Mouse (Mus musculus): ENCODE results near the gene Hoxa13.

DNA sequence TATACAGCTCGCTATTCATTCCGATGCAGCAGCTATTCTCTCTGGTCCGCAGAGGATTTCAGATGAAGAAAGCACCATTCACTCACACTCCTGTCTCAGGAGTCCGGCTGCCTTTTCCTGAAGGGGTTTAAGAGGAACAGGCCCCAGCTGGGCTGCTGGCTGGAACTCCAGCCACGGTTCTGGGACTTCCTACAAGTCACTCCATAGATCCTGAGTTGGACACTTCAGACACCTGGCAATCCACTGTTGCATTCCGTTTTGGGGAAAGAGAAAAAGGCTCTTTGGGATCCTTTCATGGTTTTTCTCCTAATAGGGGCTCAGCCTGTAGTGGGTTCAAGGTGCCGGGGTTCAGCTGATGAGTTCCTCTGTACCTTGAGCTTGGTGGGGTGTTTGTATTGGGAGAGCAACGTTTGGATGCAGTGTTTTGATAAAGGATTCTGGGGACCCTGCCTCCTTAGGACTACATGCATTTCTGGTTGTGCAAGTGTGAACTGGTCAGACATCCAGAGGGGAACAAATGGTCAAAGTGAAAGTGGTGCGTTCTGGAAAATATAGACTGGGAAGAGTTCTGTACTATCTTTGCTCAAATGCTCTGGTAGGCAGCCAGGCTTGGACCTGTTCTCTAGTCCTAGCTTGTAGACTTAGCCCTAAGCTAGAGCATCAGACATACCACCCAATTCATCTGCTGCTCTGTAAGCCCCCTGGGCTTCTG is 1.2 kb upstream of the Hoxa13 start:
- TF ChIP-seq CTCF (IDR thresholded peaks at IDR 0.05; ENCODE audit: control insufficient read depth, insufficient read depth, insufficient read length) (no peak), MAX (IDR thresholded peaks at IDR 0.05) (no peak), FOSL1 (IDR thresholded peaks at IDR 0.05; ENCODE audit: insufficient read depth, low read length, poor library complexity, severe bottlenecking) (no peak), USF1 (IDR thresholded peaks at IDR 0.05; ENCODE audit: low read depth) (no peak), MYOG (IDR thresholded peaks at IDR 0.05; ENCODE audit: control insufficient read depth, extremely low read depth, insufficient read length) (no peak), CEBPB (IDR thresholded peaks at IDR 0.05; ENCODE audit: low read depth) (no peak), MYOD1 (IDR thresholded peaks at IDR 0.05; ENCODE audit: control insufficient read depth, insufficient read length, low read depth) (no peak)
